Mouse (Mus musculus) ES-Bruce4 (cell line): ENCODE results near the gene Plekhh2.

Experiments used
- CTCF ChIP-seq: IDR thresholded peaks from one replicate; pipeline ENCODE4 v1.8.1; 2011; ENCODE audit warnings: low read depth, low read length
- EP300 ChIP-seq: IDR thresholded peaks from 2 replicates; pipeline ENCODE4 v1.6.1; 2011; ENCODE audit warnings: low read depth, low read length; ENCODE audit not compliant: insufficient read depth
- POLR2A ChIP-seq: IDR thresholded peaks from one replicate; pipeline ENCODE4 v1.8.1; 2011; ENCODE audit warnings: low read length; ENCODE audit not compliant: insufficient read depth

GRCm38 (mm10) chr17:84607617-84608016, 95.9 kb downstream of the Plekhh2 start:
- TF ChIP-seq CTCF: no peak
- TF ChIP-seq POLR2A: no peak
- no peak for TF ChIP-seq EP300
